Mouse (Mus musculus) neural tube, embryonic 12.5 days (tissue): Measurements from ENCODE around the gene Flt3. TPM values are rescaled to one million over a fixed set of nuclear protein-coding genes. Genes with fewer than 3 reads are reported as not detected.
A peak's percentile ranks its signal among the peaks of the same experiment; 100 is the strongest.

Experiments used
- ATAC-seq: fragments of 200-750 bp; cut with Nextera tagmentation; 2 replicates; pipeline ENCODE4 v1.8.0; 2017; ENCODE audit warnings: low read depth, mild to moderate bottlenecking, moderate TSS enrichment, moderate library complexity; ENCODE audit not compliant: low FRiP score
- H3K27ac ChIP-seq: fragments of 300-500 bp; sonication (generic); 2 replicates; pipeline ENCODE4 v1.5.1; 2016
- H3K27me3 ChIP-seq: fragments of 300-500 bp; sonication (generic); replicated peaks from 2 replicates; pipeline ENCODE4 v1.6.1; 2016; ENCODE audit warnings: mild to moderate bottlenecking
- H3K36me3 ChIP-seq: fragments of 300-500 bp; sonication (generic); 2 replicates; pipeline ENCODE4 v1.6.1; 2016; ENCODE audit warnings: mild to moderate bottlenecking
- H3K4me1 ChIP-seq: fragments of 300-500 bp; sonication (generic); 2 replicates; pipeline ENCODE4 v1.6.1; 2016
- H3K4me2 ChIP-seq: fragments of 300-500 bp; sonication (generic); replicated peaks from 2 replicates; pipeline ENCODE4 v1.6.1; 2016; ENCODE audit warnings: mild to moderate bottlenecking
- H3K4me3 ChIP-seq: fragments of 300-500 bp; sonication (generic); 2 replicates; pipeline ENCODE4 v1.5.1; 2016
- H3K9ac ChIP-seq: fragments of 300-500 bp; sonication (generic); 2 replicates; pipeline ENCODE4 v1.6.1; 2016; ENCODE audit warnings: mild to moderate bottlenecking
- H3K9me3 ChIP-seq: fragments of 300-500 bp; sonication (generic); 2 replicates; pipeline ENCODE4 v1.6.1; 2016; ENCODE audit warnings: mild to moderate bottlenecking
- WGBS: fragments of 180-500 bp; shearing (Covaris S2); methylation state at CpG from one replicate; pipeline ENCODE4 v1.1.7; 2016; 5-methylcytosine and 5-hydroxymethylcytosine counted together
- polyA plus RNA-seq: library from polyadenylated mRNA; unstranded; fragments of >200 nt; fragmentation: Nextera tagmentation; extraction: Ambion mirVana; gene quantifications from 2 replicates; pipeline ENCODE4 v1.2.1, GENCODE M21; 2016

The Flt3 gene
- polyA plus RNA-seq, 1 experiment from 2014 or later: 0.49 TPM

DNA sequence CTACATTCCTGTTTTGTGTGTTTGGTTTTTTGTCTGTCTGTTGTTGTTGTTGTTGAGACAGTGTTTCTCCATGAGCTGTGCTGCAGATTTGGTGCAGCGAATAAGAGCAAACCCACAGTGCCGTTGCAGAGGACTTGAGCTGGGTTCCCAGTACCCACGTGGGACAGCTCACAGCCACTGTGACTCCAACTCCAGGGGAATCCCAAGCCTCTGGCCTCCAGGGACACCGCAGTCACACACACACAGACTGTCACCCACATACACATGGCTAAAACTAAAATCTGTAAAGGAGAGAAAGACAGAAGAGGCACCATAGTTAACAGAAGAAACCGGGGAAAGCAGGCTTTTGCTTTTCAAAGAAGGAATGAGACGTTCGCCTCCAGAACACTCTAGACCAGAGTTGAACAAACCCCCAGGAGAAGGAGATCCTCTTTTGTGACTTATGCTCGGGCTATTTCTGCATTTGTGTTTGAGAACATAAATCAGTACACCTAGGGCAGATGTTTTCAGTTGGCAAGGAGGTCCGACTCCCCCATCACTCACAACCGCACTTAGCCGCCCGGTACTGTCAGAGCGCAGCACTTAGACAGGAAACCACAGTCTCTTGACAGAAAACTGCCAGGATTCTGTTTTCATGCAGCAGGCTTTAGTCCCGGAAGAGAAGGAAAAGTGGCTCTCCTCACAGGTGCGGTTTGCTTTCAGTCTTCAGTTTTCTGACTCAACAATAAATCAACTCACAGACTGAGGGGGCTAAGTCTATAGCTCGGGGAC, 34.1 kb downstream of the Flt3 start:
- no peak for ATAC-seq
- H3K36me3 ChIP-seq: no peaks in the 10 kb centered on the region
- H3K27ac ChIP-seq: no peak overlapping the region
- H3K4me2 ChIP-seq: no peak overlapping the region
- H3K4me1 ChIP-seq: no peaks in the 10 kb centered on the region
- H3K9ac ChIP-seq: no peak overlapping the region
- H3K9me3 ChIP-seq: no peaks in the 10 kb centered on the region
- 74% methylated on average over 16 of the region's 16 CpGs for WGBS
- no peaks in the 10 kb centered on the region for H3K27me3 ChIP-seq
- no peak overlapping the region for H3K4me3 ChIP-seq

DNA sequence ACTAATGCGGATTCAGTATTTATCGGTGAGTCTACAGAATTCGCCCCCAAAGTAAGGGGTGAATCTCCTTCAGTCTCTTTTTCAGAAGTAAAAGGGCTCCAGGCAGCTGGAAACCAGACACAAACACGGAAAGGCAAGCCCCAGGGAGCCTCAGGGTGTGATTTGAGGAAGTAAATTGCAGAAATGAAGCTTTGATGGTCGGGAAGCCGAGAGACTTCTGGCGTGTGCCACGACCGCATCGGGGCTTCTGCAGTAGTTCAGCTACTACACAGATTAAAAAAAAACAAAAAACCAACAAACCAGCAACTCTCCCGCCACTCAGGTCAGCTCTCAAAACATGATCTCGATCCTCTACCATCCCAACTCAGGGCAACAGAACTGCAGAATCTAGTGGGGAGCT, 37.2 kb downstream of the Flt3 start:
- H3K27me3 ChIP-seq: no peaks in the 10 kb centered on the region
- WGBS: 73% methylated on average over 12 of the region's 12 CpGs
- no peaks in the 10 kb centered on the region for H3K4me1 ChIP-seq
- ATAC-seq: no peak
- no peak overlapping the region for H3K27ac ChIP-seq
- no peak overlapping the region for H3K4me3 ChIP-seq
- no peaks in the 10 kb centered on the region for H3K9me3 ChIP-seq
- H3K36me3 ChIP-seq: no peaks in the 10 kb centered on the region
- no peak overlapping the region for H3K4me2 ChIP-seq
- no peak overlapping the region for H3K9ac ChIP-seq

DNA sequence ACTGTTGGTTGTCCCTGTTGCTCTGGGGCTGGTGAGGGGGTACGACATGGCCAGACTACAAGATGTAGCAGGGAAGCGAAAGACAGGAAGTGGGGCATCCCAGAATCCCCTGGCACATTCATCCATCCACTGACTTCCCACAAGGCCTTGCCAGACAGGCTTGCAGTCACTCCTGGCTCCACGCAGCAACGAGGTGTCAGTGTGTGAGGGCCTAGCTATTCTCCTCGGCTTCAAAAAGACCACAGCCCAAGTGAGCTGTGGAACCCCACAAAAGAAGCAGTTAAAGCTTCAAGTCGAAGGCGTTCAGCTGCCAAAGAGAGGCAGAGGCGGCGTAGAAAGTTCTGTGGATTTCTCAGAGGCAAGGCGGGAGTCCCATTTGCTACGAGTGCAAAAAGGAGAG, 41.8 kb downstream of the Flt3 start:
- Histone ChIP-seq H3K9ac (no peak overlapping the region), H3K4me2 (no peak overlapping the region), H3K27me3 (no peaks in the 10 kb centered on the region), H3K4me3 (no peak overlapping the region), H3K27ac (no peak overlapping the region), H3K36me3 (no peaks in the 10 kb centered on the region), H3K4me1 (no peaks in the 10 kb centered on the region), H3K9me3 (no peaks in the 10 kb centered on the region)
- 90% methylated on average over 11 of the region's 11 CpGs for WGBS
- ATAC-seq: no peak

DNA sequence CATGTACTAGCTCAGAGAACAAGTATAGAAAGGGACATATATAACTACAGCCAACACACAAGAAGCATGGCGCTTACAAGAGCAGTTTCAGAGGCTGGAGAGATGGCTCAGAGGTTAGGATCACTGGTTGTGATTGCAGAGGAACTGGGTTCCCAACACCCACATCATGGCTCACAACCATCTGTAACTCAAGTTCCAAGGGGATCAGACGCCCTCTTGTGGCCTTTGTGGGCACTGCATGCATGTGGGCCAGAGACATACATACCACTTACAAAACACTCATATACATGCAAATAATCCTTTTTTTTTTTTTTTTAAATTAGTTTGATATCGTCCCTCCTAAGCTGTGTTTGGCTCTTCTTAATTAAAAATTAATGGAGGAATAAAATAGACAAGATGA, 42.8 kb downstream of the Flt3 start:
- Histone ChIP-seq H3K9ac (no peak overlapping the region), H3K36me3 (no peaks in the 10 kb centered on the region), H3K9me3 (no peaks in the 10 kb centered on the region), H3K4me3 (no peak overlapping the region), H3K27ac (no peak overlapping the region), H3K4me2 (no peak overlapping the region), H3K27me3 (no peaks in the 10 kb centered on the region), H3K4me1 (no peaks in the 10 kb centered on the region)
- WGBS: 45% methylated on average over 3 of the region's 3 CpGs
- ATAC-seq: no peak

DNA sequence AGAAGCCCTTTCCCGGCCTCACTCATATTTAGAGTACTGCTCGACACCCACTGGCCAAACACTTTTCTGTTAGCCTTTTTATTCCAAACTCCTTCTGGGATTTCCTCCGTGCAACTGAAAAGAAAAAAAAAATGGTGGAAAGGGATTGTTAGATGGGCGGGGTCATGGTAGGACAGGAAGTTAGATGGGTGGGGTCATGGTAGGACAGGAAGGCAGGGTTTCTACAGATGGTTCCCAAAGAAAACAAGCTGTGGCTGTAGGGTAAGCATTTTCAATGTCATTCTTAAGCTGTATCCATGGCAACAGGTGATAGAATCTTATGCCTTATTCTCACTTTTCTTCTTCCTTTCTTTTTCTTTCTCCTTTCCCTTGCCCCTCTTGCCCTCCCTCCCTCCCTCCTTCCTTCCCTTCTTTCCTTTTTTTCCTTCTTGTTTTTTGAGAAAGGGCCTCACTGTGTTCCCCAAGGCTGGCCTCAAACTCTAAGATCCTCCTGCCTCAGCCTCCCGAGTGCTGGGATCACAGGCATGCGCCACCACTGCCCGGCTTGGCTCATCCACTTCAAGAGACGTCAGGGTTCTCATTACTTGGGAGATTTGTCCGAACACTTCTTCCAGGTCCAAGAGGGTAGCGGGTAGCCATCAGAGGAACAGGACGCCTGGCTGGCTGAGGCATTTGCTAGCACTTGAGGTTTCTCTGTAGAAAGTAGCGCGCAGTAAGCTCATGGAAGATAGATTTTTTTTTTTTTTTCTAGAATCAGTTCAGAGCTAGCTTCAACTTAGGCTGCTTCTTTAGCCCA, 43.8 kb downstream of the Flt3 start:
- H3K36me3 ChIP-seq: no peaks in the 10 kb centered on the region
- H3K4me1 ChIP-seq: no peaks in the 10 kb centered on the region
- H3K4me3 ChIP-seq: no peak overlapping the region
- ATAC-seq: no peak
- H3K27ac ChIP-seq: no peak overlapping the region
- H3K9me3 ChIP-seq: no peaks in the 10 kb centered on the region
- 95% methylated on average over 13 of the region's 13 CpGs for WGBS
- H3K9ac ChIP-seq: no peak overlapping the region
- H3K27me3 ChIP-seq: no peaks in the 10 kb centered on the region
- H3K4me2 ChIP-seq: no peak overlapping the region

GRCm38 (mm10) chr5:147355788-147356187, 44.5 kb downstream of the Flt3 start:
- no peaks in the 10 kb centered on the region for H3K4me1 ChIP-seq
- no peak overlapping the region for H3K27ac ChIP-seq
- 88% methylated on average over 3 of the region's 3 CpGs for WGBS
- no peaks in the 10 kb centered on the region for H3K9me3 ChIP-seq
- H3K4me2 ChIP-seq: no peak overlapping the region
- H3K36me3 ChIP-seq: no peaks in the 10 kb centered on the region
- no peaks in the 10 kb centered on the region for H3K27me3 ChIP-seq
- no peak overlapping the region for H3K9ac ChIP-seq
- no peak for ATAC-seq
- H3K4me3 ChIP-seq: no peak overlapping the region

- Histone ChIP-seq H3K9me3 (no peaks in the 10 kb centered on the region), H3K27me3 (no peaks in the 10 kb centered on the region), H3K4me3 (no peak overlapping the region), H3K4me1 (no peaks in the 10 kb centered on the region), H3K27ac (no peak overlapping the region), H3K36me3 (no peaks in the 10 kb centered on the region), H3K9ac (no peak overlapping the region), H3K4me2 (no peak overlapping the region)
- WGBS: 81% methylated on average over 8 of the region's 8 CpGs
- ATAC-seq: no peak
Measured at GRCm38 (mm10) chr5:147354985-147355384, 45.3 kb downstream of the Flt3 start.

- 69% methylated on average over 17 of the region's 17 CpGs for WGBS
- Histone ChIP-seq H3K27me3 (no peaks in the 10 kb centered on the region), H3K9ac (no peak overlapping the region), H3K27ac (no peak overlapping the region), H3K9me3 (no peaks in the 10 kb centered on the region), H3K4me2 (no peak overlapping the region), H3K4me1 (no peaks in the 10 kb centered on the region), H3K36me3 (no peaks in the 10 kb centered on the region), H3K4me3 (no peak overlapping the region)
- ATAC-seq: no peak
Measured at GRCm38 (mm10) chr5:147354161-147354780, 46.0 kb downstream of the Flt3 start.

DNA sequence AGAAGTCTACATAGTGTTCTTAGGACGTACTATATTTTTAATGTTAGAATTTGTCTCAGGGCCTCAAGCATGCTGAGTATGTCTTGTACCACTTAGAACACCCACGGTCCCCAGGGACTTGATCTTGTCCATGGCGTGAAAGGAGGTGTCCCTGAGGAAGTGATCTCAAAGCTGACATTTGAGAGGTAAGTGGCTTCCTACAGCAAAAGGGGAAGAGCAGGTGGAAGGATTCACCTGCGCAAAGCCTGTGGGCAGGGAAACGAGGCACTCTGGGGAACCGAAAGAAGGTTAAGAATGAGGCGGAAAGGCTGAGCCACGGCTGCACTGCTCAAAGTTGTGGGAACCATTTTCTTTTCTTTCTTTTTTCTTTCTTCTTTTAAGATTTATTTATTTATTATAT, 48.4 kb downstream of the Flt3 start:
- Histone ChIP-seq H3K4me1 (no peaks in the 10 kb centered on the region), H3K36me3 (no peaks in the 10 kb centered on the region), H3K9ac (no peak overlapping the region), H3K4me3 (no peak overlapping the region), H3K27me3 (no peaks in the 10 kb centered on the region), H3K27ac (no peak overlapping the region), H3K9me3 (no peaks in the 10 kb centered on the region), H3K4me2 (no peak overlapping the region)
- ATAC-seq: no peak
- WGBS: 88% methylated on average over 8 of the region's 8 CpGs

DNA sequence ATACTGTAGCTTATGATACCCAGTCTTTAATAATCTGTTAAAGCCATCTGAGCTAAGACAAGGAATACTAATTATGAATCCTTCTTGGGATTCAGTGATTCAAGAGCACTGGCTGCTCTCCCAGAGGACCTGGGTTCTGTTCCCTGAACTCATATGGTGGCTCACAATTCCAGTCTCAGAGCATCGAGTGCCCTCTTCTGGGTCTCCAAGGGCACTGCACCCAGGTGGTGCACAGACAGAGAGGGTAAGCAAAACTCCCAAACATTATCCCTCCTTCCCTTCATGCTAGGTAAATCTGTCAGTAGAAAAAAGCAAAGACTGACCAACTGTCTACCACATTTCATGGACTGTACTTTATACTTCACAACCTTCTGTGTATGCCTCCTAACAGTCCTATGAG, 54.3 kb downstream of the Flt3 start:
- H3K36me3 ChIP-seq: no peaks in the 10 kb centered on the region

GRCm38 (mm10) chr5:147343904-147344303, 56.4 kb downstream of the Flt3 start:
- H3K9ac ChIP-seq: 0 out of 2 replicates have a peak overlapping the region, but pooled peaks have one; percentile 9
- H3K4me2 ChIP-seq: no peak overlapping the region
- 88% methylated on average over 10 of the region's 10 CpGs for WGBS
- H3K4me3 ChIP-seq: no peak overlapping the region
- no peaks in the 10 kb centered on the region for H3K9me3 ChIP-seq
- no peaks in the 10 kb centered on the region for H3K36me3 ChIP-seq
- no peaks in the 10 kb centered on the region for H3K27me3 ChIP-seq
- no peak overlapping the region for H3K27ac ChIP-seq
- ATAC-seq: no peak
- H3K4me1 ChIP-seq: no peaks in the 10 kb centered on the region

More for the DNA sequence above, 54.3 kb downstream of the Flt3 start:
- Histone ChIP-seq H3K4me2 (no peak overlapping the region), H3K27me3 (no peaks in the 10 kb centered on the region), H3K4me3 (no peak overlapping the region), H3K9ac (no peak overlapping the region), H3K27ac (no peak overlapping the region), H3K9me3 (no peaks in the 10 kb centered on the region), H3K4me1 (no peaks in the 10 kb centered on the region)
- WGBS: 73% methylated on average over 1 of the region's 1 CpGs
- ATAC-seq: no peak

DNA sequence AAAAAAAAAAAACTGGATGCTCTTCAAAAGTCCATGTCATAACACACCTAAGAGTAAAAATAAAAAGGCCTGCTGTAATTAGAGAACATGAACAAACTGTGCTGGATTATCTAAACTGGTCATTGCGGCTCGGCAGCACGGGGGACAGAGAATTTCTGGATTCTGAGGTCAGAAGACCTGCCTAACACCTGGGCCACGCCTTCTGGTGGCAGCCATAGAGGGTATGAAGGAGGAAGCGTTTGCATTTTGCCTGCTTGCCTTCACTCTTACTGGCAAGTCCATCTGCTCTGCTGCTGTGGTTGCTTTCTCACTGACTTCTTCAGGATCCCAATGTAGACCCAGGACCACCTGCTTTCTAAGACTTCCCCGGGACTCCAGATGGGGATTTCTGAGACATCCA, 57.4 kb downstream of the Flt3 start:
- H3K27ac ChIP-seq: no peak overlapping the region
- H3K9ac ChIP-seq: no peak overlapping the region
- ATAC-seq: no peak
- H3K4me3 ChIP-seq: no peak overlapping the region
- H3K36me3 ChIP-seq: no peaks in the 10 kb centered on the region
- no peak overlapping the region for H3K4me2 ChIP-seq
- no peaks in the 10 kb centered on the region for H3K9me3 ChIP-seq
- no peaks in the 10 kb centered on the region for H3K27me3 ChIP-seq
- no peaks in the 10 kb centered on the region for H3K4me1 ChIP-seq
- WGBS: 89% methylated on average over 6 of the region's 6 CpGs
